Mouse (Mus musculus) CH12.LX (cell line): ENCODE data around the gene Olfr984. TPM values are rescaled to one million over a fixed set of nuclear protein-coding genes. Genes with fewer than 3 reads are reported as not detected.

ENCODE experiments used
- DNase-seq: peaks from one replicate; pipeline ENCODE4 v3.0.0-alpha.2; 2013; ENCODE audit errors: extremely low read depth
- H3K27ac ChIP-seq: 2 replicates; pipeline ENCODE4 v1.5.1; 2012; ENCODE audit warnings: low read depth, mild to moderate bottlenecking, control low read depth, moderate library complexity; ENCODE audit not compliant: insufficient read depth
- H3K27me3 ChIP-seq: replicated peaks from 2 replicates; pipeline ENCODE3; 2012; ENCODE audit warnings: inconsistent platforms
- H3K36me3 ChIP-seq, 2 experiments: replicated peaks in 1 of 2; 2 replicates each; pipeline versions ENCODE3 to v1.6.1; 2012; ENCODE audit warnings: inconsistent platforms in 1 of 2, low read length in 1 of 2, mild to moderate bottlenecking in 1 of 2, mixed read lengths in 1 of 2, moderate library complexity in 1 of 2; ENCODE audit not compliant: control insufficient read depth in 1 of 2, insufficient read depth in 1 of 2
- H3K4me1 ChIP-seq, 2 experiments: 2 replicates each; pipeline ENCODE4 v1.6.1; 2012; ENCODE audit warnings: inconsistent platforms in 1 of 2, moderate library complexity in 1 of 2; ENCODE audit not compliant: insufficient read depth in 2 of 2, control insufficient read depth in 1 of 2
- H3K4me2 ChIP-seq: 2 replicates; pipeline ENCODE4 v1.6.1; 2012; ENCODE audit warnings: low read depth, mild to moderate bottlenecking, control low read depth; ENCODE audit not compliant: poor library complexity, insufficient read depth, severe bottlenecking
- H3K4me3 ChIP-seq, 3 experiments: fragments of 150-350 bp in 1 of 3; sonication (generic) in 1 of 3; replicated peaks in 1 of 3; 2 replicates each; pipeline versions ENCODE3 to v1.5.1; 2011 to 2012; ENCODE audit warnings: low read depth in 2 of 3, low read length in 2 of 3, mild to moderate bottlenecking in 2 of 3, moderate library complexity in 2 of 3, control low read depth in 1 of 3, improper control_type of control experiment in 1 of 3, inconsistent platforms in 1 of 3, mixed read lengths in 1 of 3; ENCODE audit not compliant: poor library complexity in 1 of 3
- H3K79me2 ChIP-seq: replicated peaks from 2 replicates; pipeline ENCODE4 v1.6.1; 2012; ENCODE audit warnings: mild to moderate bottlenecking, moderate library complexity; ENCODE audit not compliant: control insufficient read depth, poor library complexity, insufficient read depth, severe bottlenecking; ENCODE audit errors: extremely low read depth
- H3K9ac ChIP-seq: 2 replicates; pipeline ENCODE4 v1.6.1; 2012; ENCODE audit warnings: low read depth, mild to moderate bottlenecking, control low read depth, moderate library complexity; ENCODE audit not compliant: insufficient read depth
- H3K9me3 ChIP-seq: replicated peaks from 2 replicates; pipeline ENCODE3; 2012; ENCODE audit warnings: low read length, inconsistent platforms, mixed read lengths
- CHD1 ChIP-seq: IDR thresholded peaks from 2 replicates; pipeline ENCODE4 v1.6.1; 2012; ENCODE audit warnings: low read depth, low read length, improper control_type of control experiment, inconsistent platforms
- CTCF ChIP-seq, 2 experiments: IDR thresholded peaks in 1 of 2; conservative IDR thresholded peaks in 1 of 2; 2 replicates each; pipeline ENCODE4 v1.5.1; 2011 to 2012; ENCODE audit warnings: low read depth in 2 of 2, low read length in 2 of 2, improper control_type of control experiment in 1 of 2, inconsistent platforms in 1 of 2, mild to moderate bottlenecking in 1 of 2, moderate library complexity in 1 of 2
- JUN ChIP-seq: IDR thresholded peaks from 2 replicates; pipeline ENCODE4 v1.6.1; 2011; ENCODE audit warnings: low read depth, mild to moderate bottlenecking, low read length, improper control_type of control experiment, moderate library complexity; ENCODE audit not compliant: insufficient read depth
- JUND ChIP-seq: conservative IDR thresholded peaks from 2 replicates; pipeline ENCODE4 v1.6.1; 2011; ENCODE audit warnings: low read depth, low read length, improper control_type of control experiment
- MEF2A ChIP-seq: IDR thresholded peaks from 2 replicates; pipeline ENCODE4 v1.6.1; 2014; ENCODE audit warnings: low read depth, mild to moderate bottlenecking, inconsistent platforms, low read length, improper control_type of control experiment, borderline replicate concordance
- NRF1 ChIP-seq: IDR thresholded peaks from 2 replicates; pipeline ENCODE4 v1.6.1; 2014; ENCODE audit warnings: low read depth, mild to moderate bottlenecking, inconsistent platforms, low read length, improper control_type of control experiment, moderate library complexity
- RCOR1 ChIP-seq: conservative IDR thresholded peaks from 2 replicates; pipeline ENCODE4 v1.6.1; 2012; ENCODE audit warnings: low read depth, mild to moderate bottlenecking, inconsistent platforms, low read length, improper control_type of control experiment
- SIN3A ChIP-seq: IDR thresholded peaks from 2 replicates; pipeline ENCODE4 v1.6.1; 2012; ENCODE audit warnings: low read length, improper control_type of control experiment, inconsistent platforms
- USF1 ChIP-seq: IDR thresholded peaks from 2 replicates; pipeline ENCODE4 v1.6.1; 2014; ENCODE audit warnings: low read depth, mild to moderate bottlenecking, inconsistent platforms, low read length, improper control_type of control experiment
- USF2 ChIP-seq: conservative IDR thresholded peaks from 2 replicates; pipeline ENCODE4 v1.6.1; 2011; ENCODE audit warnings: low read depth, low read length, improper control_type of control experiment
- ZC3H11A ChIP-seq: IDR thresholded peaks from 2 replicates; pipeline ENCODE4 v1.6.1; 2012; ENCODE audit warnings: low read depth, mild to moderate bottlenecking, inconsistent platforms, low read length, improper control_type of control experiment
- ZKSCAN1 ChIP-seq: IDR thresholded peaks from 2 replicates; pipeline ENCODE4 v1.6.1; 2012; ENCODE audit warnings: low read depth, inconsistent platforms, low read length, improper control_type of control experiment, borderline replicate concordance
- ZNF384 ChIP-seq: IDR thresholded peaks from 2 replicates; pipeline ENCODE4 v1.6.1; 2012; ENCODE audit warnings: low read depth, low read length, improper control_type of control experiment, inconsistent platforms
- dilution Hi-C: fragments of 300-500 bp; cut with MboI; formaldehyde crosslinking; loops from 2 replicates; pipeline ENCODE4 v1.14.3; 2020; ENCODE audit warnings: low sequenced_read_pairs; ENCODE audit not compliant: extremely low pct_unique_long_range_greater_than_20kb, extremely low pct_ligation_motif_present
- in situ Hi-C: fragments of 300-500 bp; cut with MboI; formaldehyde crosslinking; loops from 3 replicates; pipeline ENCODE4 v1.14.3; 2019; ENCODE audit warnings: low sequenced_read_pairs, low pct_ligation_motif_present, low pct_unique_long_range_greater_than_20kb, mixed read lengths
- polyA plus RNA-seq: library from polyadenylated mRNA; unstranded; fragments of >175 nt; gene quantifications from 2 replicates; pipeline ENCODE4 v1.2.1, GENCODE M21; 2012; ENCODE audit warnings: low read depth; ENCODE audit not compliant: insufficient read length
- total RNA-seq, 2 experiments: library from RNA; depleted of rRNA; stranded (reverse); fragments of 300-350 nt in 1 of 2; fragments of >200 nt in 1 of 2; gene quantifications; 2 replicates each; pipeline ENCODE4 v1.2.3; 2012 to 2014

Olfr984 gene
- total and polyA plus RNA-seq, 3 experiments: not detected

DNA sequence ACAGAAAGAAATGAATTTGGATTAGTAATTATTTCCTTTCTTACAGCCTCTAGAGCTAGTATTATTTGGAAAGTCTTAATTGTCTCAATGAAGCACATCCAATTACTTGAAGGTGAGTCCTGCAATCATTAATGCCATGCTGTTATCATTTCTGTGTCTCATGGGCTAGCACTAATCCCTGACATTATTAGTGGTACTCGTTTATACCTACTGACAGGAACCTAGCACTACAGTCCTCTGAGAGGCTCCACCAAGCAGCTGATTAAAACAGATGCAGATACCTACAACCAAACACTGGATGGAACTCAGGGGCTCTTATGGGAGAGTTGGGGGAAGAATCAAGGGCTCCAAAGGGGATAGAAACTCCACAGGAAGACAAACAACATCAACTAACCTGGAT lies 27.5 kb upstream of the Olfr984 start:
- DNase-seq: no peak
- dilution Hi-C loops (no loop called here), in situ Hi-C loops (no loop called here)
- Histone ChIP-seq H3K4me2 (no peak overlapping the region), H3K9ac (no peak overlapping the region), H3K27ac (no peak overlapping the region), H3K27me3 (no peaks in the 10 kb centered on the region), H3K9me3 (no peaks in the 10 kb centered on the region), H3K4me3 (no peak overlapping the region)
- TF ChIP-seq SIN3A: no peak
- no peak for TF ChIP-seq CHD1
- no peak for TF ChIP-seq ZNF384
- TF ChIP-seq, all 38 proteins: peak for 0
- peaks cover 4 to 16% of the 10 kb centered on the region in 2 experiments for H3K4me1 ChIP-seq
- no peaks in the 10 kb centered on the region for H3K79me2 ChIP-seq
- no peaks in the 10 kb centered on the region for H3K36me3 ChIP-seq

DNA sequence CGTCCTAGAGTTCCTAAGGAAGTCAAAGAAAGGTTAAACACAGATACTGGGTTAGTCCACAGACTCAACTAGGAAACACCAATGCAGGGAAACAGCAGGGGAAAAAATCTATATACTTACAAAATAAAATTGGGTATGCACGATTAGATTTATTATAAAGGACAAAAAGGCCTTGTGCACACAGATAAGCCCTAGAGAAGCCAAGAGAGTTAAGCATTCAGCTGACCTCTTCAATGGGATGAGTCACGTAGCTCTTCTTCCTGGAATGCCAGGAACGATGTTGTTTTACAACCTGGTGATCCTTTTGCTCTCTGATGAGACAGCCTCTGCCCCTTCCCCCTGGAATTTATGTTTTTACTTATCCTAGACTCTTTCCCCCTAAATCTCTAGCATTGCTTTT lies 25.5 kb upstream of the Olfr984 start:
- peaks cover 4 to 19% of the 10 kb centered on the region in 2 experiments for H3K4me1 ChIP-seq
- H3K4me2 ChIP-seq: no peak overlapping the region
- H3K27ac ChIP-seq: no peak overlapping the region
- in situ Hi-C loops (loop anchor here (10.0 kb wide), 1 partner anchor 55 kb away; the partner anchor contains the start of gene Zfp202), dilution Hi-C loops (no loop called here)
- no peaks in the 10 kb centered on the region for H3K36me3 ChIP-seq
- no peaks in the 10 kb centered on the region for H3K27me3 ChIP-seq
- no peaks in the 10 kb centered on the region for H3K79me2 ChIP-seq
- no peak overlapping the region for H3K4me3 ChIP-seq
- DNase-seq: no peak
- no peak for TF ChIP-seq SIN3A
- no peak for TF ChIP-seq RCOR1
- no peak for TF ChIP-seq ZNF384
- no peak for TF ChIP-seq ZC3H11A
- H3K9me3 ChIP-seq: no peaks in the 10 kb centered on the region
- no peak overlapping the region for H3K9ac ChIP-seq

DNA sequence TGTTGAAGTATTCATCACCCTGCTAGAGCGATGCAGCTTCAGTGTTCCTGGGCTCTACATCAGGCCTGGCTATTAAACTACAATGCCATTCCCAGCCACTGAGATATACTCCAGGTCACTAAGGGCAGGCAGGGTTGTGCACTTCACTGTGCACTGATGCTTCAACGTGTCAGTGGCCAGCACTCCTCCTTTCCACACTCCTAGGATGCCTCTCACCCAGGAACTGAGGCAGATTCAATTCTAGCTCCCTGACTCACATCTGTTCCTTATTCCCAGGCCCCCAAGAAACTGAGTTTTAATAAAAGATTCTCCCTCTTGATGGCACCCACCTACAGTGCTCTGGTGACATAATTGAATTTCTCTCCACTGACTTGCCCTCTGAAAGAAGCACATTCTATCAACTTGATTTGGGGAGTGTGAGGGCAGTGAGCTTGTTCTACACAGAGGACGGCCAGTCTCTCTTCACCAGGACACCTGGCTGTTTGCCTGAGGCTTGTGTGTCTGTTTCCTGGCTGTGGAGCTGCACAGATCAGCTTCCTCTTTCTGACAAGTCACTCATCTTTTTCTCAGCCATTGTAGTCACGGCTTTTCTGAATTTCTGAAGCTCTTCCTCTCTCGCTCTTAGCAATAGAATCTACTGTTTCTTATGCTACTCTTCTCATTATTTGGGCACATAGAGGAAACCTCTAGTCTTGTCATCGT lies 23.1 kb upstream of the Olfr984 start:
- no peak overlapping the region for H3K4me3 ChIP-seq
- peaks cover 4 to 17% of the 10 kb centered on the region in 2 experiments for H3K4me1 ChIP-seq
- in situ Hi-C loops (loop anchor here (10.0 kb wide), 1 partner anchor 58 kb away; the partner anchor contains the start of gene Zfp202), dilution Hi-C loops (no loop called here)
- no peaks in the 10 kb centered on the region for H3K79me2 ChIP-seq
- no peaks in the 10 kb centered on the region for H3K9me3 ChIP-seq
- no peaks in the 10 kb centered on the region for H3K36me3 ChIP-seq
- H3K27me3 ChIP-seq: no peaks in the 10 kb centered on the region
- H3K9ac ChIP-seq: no peak overlapping the region
- H3K4me2 ChIP-seq: no peak overlapping the region
- TF ChIP-seq JUN: no peak
- no peak for TF ChIP-seq USF2
- no peak for TF ChIP-seq JUND
- no peak for TF ChIP-seq ZNF384
- TF ChIP-seq RCOR1: no peak
- TF ChIP-seq MEF2A: no peak
- TF ChIP-seq NRF1: no peak
- no peak for TF ChIP-seq USF1
- no peak for TF ChIP-seq CTCF (conservative IDR thresholded peaks at IDR 0.05 in 1 of 2, IDR thresholded peaks at IDR 0.05 in 1 of 2; ENCODE audit: low read depth in 2 of 2, low read length in 2 of 2)
- no peak for TF ChIP-seq ZKSCAN1
- peak; percentile 49 for DNase-seq
- H3K27ac ChIP-seq: no peak overlapping the region
